Mouse (Mus musculus): ENCODE measurements around the gene Ldlrap1. TPM values are rescaled to one million over a fixed set of nuclear protein-coding genes. Genes with fewer than 3 reads are reported as not detected.

Ldlrap1 gene
- polyA plus RNA-seq, 1 experiment: 1.7 TPM

DNA sequence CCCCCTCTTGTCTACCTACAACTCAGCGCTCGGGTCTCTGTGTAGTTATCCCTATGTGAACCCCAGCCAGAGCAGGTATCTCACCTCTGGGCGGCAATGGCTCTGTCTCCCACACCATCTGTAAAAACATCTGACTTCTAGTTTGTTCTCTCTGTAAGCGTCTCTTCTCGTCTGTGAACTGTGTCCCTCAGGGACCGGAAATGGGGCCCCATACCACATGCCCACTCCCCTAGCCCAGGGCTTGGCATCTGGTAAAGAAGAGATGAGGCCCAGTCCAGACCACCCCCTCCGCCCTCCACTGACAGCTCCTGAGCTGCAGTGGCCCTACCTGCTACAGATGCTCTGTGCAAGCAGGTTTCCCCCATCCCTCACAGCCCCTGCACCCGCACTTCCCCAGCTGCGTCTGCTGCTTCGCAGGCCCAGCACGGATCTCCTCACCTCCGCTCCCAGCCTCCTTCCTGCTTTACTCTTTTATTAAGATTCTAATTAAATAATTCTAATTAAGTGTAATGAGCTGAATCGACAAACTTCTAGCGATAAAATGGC is 30.4 kb downstream of the Ldlrap1 start:
- Histone ChIP-seq H3K4me3 (ENCODE audit: control insufficient read depth, low read depth, low read length) (no peak overlapping the region), H3K36me3 (ENCODE audit: control insufficient read depth, insufficient read depth, low read length) (no peaks in the 10 kb centered on the region), H3K4me1 (ENCODE audit: control insufficient read depth, insufficient read depth, low read length) (peaks cover 10% of the 10 kb centered on the region), H3K27me3 (ENCODE audit: control insufficient read depth, insufficient read depth, low read length) (no peaks in the 10 kb centered on the region), H3K27ac (ENCODE audit: control insufficient read depth, insufficient read depth, low read depth, low read length) (no peak overlapping the region)
- TF ChIP-seq POLR2A (IDR thresholded peaks at IDR 0.05; ENCODE audit: control insufficient read depth, low read depth, low read length) (no peak), CTCF (IDR thresholded peaks at IDR 0.05; ENCODE audit: control insufficient read depth, insufficient read depth, insufficient replicate concordance, low read depth, low read length) (no peak)

DNA sequence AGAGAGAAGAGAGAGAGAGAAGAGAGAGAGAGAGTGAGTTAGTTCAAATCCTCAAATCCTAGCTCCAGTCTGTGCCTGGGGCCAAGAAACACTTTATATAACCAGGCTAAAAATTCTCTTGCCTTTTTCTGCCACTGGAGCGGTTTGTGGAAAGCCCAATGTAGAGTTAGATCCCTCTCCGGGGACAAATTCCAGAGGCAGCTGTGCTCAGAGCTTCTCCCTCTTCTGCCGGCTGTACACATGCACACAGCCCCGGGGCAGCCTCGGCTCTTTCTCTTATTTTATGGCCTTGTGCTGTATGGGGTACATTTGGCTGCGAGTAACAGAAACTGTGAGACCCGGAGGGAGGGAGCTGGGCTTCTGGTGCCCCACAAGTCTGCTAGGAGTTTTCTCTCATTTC is 31.7 kb downstream of the Ldlrap1 start:
- TF ChIP-seq CTCF (IDR thresholded peaks at IDR 0.05; ENCODE audit: control insufficient read depth, insufficient read depth, insufficient replicate concordance, low read depth, low read length) (no peak), POLR2A (IDR thresholded peaks at IDR 0.05; ENCODE audit: control insufficient read depth, low read depth, low read length) (no peak)
- Histone ChIP-seq H3K27ac (ENCODE audit: control insufficient read depth, insufficient read depth, low read depth, low read length) (no peak overlapping the region), H3K36me3 (ENCODE audit: control insufficient read depth, insufficient read depth, low read length) (no peaks in the 10 kb centered on the region), H3K4me3 (ENCODE audit: control insufficient read depth, low read depth, low read length) (no peak overlapping the region), H3K4me1 (ENCODE audit: control insufficient read depth, insufficient read depth, low read length) (peaks cover 10% of the 10 kb centered on the region), H3K27me3 (ENCODE audit: control insufficient read depth, insufficient read depth, low read length) (no peaks in the 10 kb centered on the region)

- peak overlapping the region; percentile 85 for H3K4me3 ChIP-seq (ENCODE audit: control insufficient read depth, low read depth, low read length)
- no peak for TF ChIP-seq POLR2A (IDR thresholded peaks at IDR 0.05; ENCODE audit: control insufficient read depth, low read depth, low read length)
- no peak for TF ChIP-seq CTCF (IDR thresholded peaks at IDR 0.05; ENCODE audit: control insufficient read depth, insufficient read depth, insufficient replicate concordance, low read depth, low read length)
- H3K27me3 ChIP-seq (ENCODE audit: control insufficient read depth, insufficient read depth, low read length): no peaks in the 10 kb centered on the region
- H3K27ac ChIP-seq (ENCODE audit: control insufficient read depth, insufficient read depth, low read depth, low read length): peak overlapping the region; percentile 88
- peaks cover 10% of the 10 kb centered on the region for H3K4me1 ChIP-seq (ENCODE audit: control insufficient read depth, insufficient read depth, low read length)
- H3K36me3 ChIP-seq (ENCODE audit: control insufficient read depth, insufficient read depth, low read length): no peaks in the 10 kb centered on the region
Observed at GRCm38 (mm10) chr4:134734629-134735081, 33.2 kb downstream of the Ldlrap1 start.

- Histone ChIP-seq H3K4me1 (ENCODE audit: control insufficient read depth, insufficient read depth, low read length) (peaks cover 10% of the 10 kb centered on the region), H3K4me3 (ENCODE audit: control insufficient read depth, low read depth, low read length) (peak overlapping the region; percentile 85), H3K36me3 (ENCODE audit: control insufficient read depth, insufficient read depth, low read length) (no peaks in the 10 kb centered on the region), H3K27ac (ENCODE audit: control insufficient read depth, insufficient read depth, low read depth, low read length) (peak overlapping the region; percentile 88), H3K27me3 (ENCODE audit: control insufficient read depth, insufficient read depth, low read length) (no peaks in the 10 kb centered on the region)
- TF ChIP-seq POLR2A (IDR thresholded peaks at IDR 0.05; ENCODE audit: control insufficient read depth, low read depth, low read length) (peak; percentile 39; the same call in 1 of the 2 replicates), CTCF (IDR thresholded peaks at IDR 0.05; ENCODE audit: control insufficient read depth, insufficient read depth, insufficient replicate concordance, low read depth, low read length) (no peak)
Observed at GRCm38 (mm10) chr4:134734038-134734628, 33.7 kb downstream of the Ldlrap1 start.

DNA sequence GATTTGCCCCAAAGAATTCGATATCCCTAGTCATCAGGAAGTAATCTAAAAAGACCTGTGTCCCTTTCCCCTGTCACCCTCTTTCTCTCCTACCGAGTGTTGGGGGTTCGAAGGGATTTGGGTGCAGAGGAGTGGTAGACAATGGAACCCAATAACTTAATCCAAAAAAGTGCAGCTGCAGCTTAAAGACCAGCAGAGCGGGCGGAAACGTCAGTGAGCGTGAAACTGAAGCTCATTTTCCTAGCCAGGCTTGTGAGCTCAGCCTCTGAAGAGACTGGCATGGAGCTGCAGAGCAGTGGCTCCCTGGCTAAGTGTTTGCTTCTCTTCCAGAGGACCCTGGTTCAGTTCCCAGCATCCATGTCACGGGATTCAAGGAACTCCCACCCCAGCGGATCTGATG is 34.5 kb downstream of the Ldlrap1 start:
- Histone ChIP-seq H3K36me3 (ENCODE audit: control insufficient read depth, insufficient read depth, low read length) (no peaks in the 10 kb centered on the region), H3K4me1 (ENCODE audit: control insufficient read depth, insufficient read depth, low read length) (peaks cover 10% of the 10 kb centered on the region), H3K27ac (ENCODE audit: control insufficient read depth, insufficient read depth, low read depth, low read length) (no peak overlapping the region), H3K27me3 (ENCODE audit: control insufficient read depth, insufficient read depth, low read length) (no peaks in the 10 kb centered on the region), H3K4me3 (ENCODE audit: control insufficient read depth, low read depth, low read length) (no peak overlapping the region)
- TF ChIP-seq POLR2A (IDR thresholded peaks at IDR 0.05; ENCODE audit: control insufficient read depth, low read depth, low read length) (no peak), CTCF (IDR thresholded peaks at IDR 0.05; ENCODE audit: control insufficient read depth, insufficient read depth, insufficient replicate concordance, low read depth, low read length) (no peak)

- H3K4me3 ChIP-seq (ENCODE audit: control insufficient read depth, low read depth, low read length): no peak overlapping the region
- H3K27me3 ChIP-seq (ENCODE audit: control insufficient read depth, insufficient read depth, low read length): no peaks in the 10 kb centered on the region
- peaks cover 10% of the 10 kb centered on the region for H3K4me1 ChIP-seq (ENCODE audit: control insufficient read depth, insufficient read depth, low read length)
- no peak overlapping the region for H3K27ac ChIP-seq (ENCODE audit: control insufficient read depth, insufficient read depth, low read depth, low read length)
- no peaks in the 10 kb centered on the region for H3K36me3 ChIP-seq (ENCODE audit: control insufficient read depth, insufficient read depth, low read length)
- no peak for TF ChIP-seq POLR2A (IDR thresholded peaks at IDR 0.05; ENCODE audit: control insufficient read depth, low read depth, low read length)
- TF ChIP-seq CTCF (IDR thresholded peaks at IDR 0.05; ENCODE audit: control insufficient read depth, insufficient read depth, insufficient replicate concordance, low read depth, low read length): no peak
Observed at GRCm38 (mm10) chr4:134730106-134730505, 37.7 kb downstream of the Ldlrap1 start.

DNA sequence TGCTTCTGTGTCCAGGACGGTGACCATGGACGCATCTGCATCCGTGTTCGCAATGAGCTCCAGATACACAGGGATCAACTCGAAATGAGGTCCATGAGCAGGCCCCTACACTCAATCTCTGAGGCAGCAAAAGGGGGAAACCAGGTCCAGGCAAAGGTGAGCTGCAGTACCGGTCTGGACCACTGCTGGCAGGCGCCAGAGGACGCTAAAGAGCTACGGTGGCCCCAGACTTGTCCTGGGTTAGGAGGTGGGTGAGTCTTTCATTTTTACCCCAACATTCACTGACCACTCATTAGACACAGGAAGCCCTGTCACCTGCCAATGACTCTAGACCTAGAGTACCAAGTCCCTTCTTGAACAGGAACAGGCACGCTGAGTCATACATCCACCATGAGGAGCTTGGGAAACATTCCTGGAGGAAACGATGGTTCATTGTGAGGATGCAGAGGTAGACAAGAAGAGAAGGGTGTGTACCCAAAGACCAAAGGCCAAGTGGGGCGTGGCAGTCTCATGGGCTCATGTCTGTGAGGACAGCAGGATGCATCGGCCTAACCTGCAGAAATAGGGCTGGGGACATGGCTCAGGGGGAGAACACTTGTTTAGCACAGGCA is 42.0 kb downstream of the Ldlrap1 start:
- Histone ChIP-seq H3K36me3 (ENCODE audit: control insufficient read depth, insufficient read depth, low read length) (no peaks in the 10 kb centered on the region), H3K4me1 (ENCODE audit: control insufficient read depth, insufficient read depth, low read length) (no peaks in the 10 kb centered on the region; the same call in 1 of the 2 replicates), H3K27ac (ENCODE audit: control insufficient read depth, insufficient read depth, low read depth, low read length) (no peak overlapping the region), H3K27me3 (ENCODE audit: control insufficient read depth, insufficient read depth, low read length) (no peaks in the 10 kb centered on the region), H3K4me3 (ENCODE audit: control insufficient read depth, low read depth, low read length) (no peak overlapping the region)
- TF ChIP-seq CTCF (IDR thresholded peaks at IDR 0.05; ENCODE audit: control insufficient read depth, insufficient read depth, insufficient replicate concordance, low read depth, low read length) (no peak), POLR2A (IDR thresholded peaks at IDR 0.05; ENCODE audit: control insufficient read depth, low read depth, low read length) (no peak)

All from testis, adult 2 months (tissue).